Mouse (Mus musculus) ZHBTc4 (cell line): ENCODE measurements around the gene Naa80.

Experiments used
- DNase-seq: peaks from one replicate; pipeline ENCODE4 v3.0.0-alpha.2; 2011; ENCODE audit warnings: low read depth, low spot score

Gene Naa80

GRCm38 (mm10) chr9:107572327-107572662 lies 6.4 kb upstream of the Naa80 start:
- no peak for DNase-seq

GRCm38 (mm10) chr9:107573774-107574173 lies 4.9 kb upstream of the Naa80 start:
- peak; percentile 77 for DNase-seq

DNA sequence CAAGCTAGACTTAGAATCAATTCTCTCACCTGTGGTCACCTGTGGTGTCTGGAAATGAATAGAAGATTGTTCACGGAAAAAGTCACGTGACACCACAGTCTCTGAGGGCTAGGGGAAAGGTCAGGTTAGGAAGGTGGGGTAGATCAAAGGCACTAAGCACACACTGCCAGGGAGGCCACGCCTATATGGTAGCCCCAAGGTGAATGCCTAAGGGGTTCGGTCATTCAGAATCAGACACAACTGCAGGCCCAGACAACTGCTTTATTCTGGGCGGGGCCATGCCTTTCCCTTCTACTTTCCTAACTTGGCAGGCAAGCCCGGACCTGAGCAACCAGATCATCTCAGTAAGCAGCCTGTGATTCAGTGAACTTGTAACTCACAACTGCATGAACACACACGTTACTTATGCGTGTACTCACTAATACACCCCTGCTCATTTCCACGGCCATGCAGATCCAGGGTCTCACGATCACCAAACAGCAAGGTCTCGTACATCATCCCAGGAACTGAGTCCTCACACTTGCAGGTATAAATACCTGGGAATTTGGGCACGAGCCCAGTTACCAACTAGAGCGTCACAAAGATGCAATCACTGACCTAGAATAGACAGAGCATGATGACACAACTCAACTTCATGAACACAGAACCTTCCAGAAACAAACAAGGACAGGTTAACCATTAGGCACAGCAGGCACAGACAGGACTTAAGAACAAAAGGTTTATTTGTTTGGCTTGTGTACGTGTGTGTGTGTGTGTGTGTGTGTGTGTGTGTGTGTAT lies 2.9 kb upstream of the Naa80 start:
- DNase-seq = peak; percentile 96

- peak; percentile 96 for DNase-seq
Measured at GRCm38 (mm10) chr9:107576357-107577107, 2.2 kb upstream of the Naa80 start, which contains the start of gene Hyal1. TSS of gene Hyal1 (plus strand) at chr9:107576927.

GRCm38 (mm10) chr9:107577871-107578270 lies 816 bp upstream of the Naa80 start:
- DNase-seq = no peak

- DNase-seq = no peak
Measured at GRCm38 (mm10) chr9:107579023-107579900, 575 bp downstream of the Naa80 start.

DNA sequence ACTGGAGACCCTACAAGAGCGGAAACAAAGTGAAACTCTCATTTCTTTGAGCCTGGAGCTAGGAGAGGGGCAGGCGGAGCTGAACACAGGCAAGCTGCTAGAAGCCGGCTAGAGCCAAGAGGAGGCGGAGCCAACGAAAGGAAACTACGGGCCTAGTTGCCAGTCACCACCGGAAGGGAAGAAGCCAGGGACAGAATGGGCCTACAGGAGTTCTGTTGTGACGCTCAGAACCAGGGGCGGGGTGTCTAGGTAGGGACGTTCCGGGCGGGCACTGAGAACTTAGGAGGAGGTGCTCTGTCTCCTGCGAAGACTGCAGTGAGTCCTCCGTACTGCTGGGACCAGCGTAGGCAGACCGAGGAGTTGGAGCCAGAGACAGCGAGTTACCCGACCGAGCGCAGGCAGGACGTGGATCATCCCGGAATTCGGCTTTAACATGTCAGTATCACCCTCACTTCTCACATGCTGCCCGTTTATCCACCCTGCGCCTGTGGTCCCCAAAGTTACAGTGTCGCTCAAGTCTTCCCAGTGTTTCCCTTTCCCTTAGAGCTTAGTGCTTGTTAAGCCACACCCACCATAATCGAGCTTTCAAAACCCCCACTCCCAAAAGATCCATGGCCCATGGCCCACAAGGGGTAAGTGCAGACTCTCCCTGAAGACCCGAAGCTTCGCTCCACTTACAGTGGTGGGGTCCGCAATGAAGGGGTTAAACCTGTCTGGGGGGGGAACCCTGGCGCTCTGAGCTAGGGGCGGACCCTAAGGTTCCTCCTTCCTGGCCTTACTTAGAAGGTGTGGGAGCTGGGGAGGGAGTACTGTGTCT lies 2.0 kb downstream of the Naa80 start, which contains the start of gene Hyal3:
Hyal3 (plus strand) TSS at position 318 of the 817 bp plus-strand sequence.
- peak; percentile 93 for DNase-seq

DNA sequence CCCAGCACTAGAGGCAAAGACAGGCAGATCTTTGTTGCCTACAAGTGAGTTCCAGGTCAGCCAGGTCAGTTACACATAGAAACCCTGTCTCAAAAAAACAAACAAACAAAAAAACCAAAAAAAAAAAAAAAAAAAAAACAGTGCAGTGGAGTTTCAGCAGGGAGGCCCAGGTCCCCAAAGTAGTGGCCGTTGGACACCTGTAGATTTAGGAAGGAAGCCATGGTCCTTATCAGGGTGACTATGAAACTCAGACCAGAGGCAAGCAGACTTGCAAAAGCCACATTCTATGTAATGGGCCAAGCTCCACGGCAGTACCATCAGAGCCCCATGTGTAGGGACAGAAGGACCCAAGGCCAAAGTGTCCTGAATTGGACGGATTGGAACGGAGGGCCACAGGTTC lies 2.9 kb downstream of the Naa80 start:
- no peak for DNase-seq

DNA sequence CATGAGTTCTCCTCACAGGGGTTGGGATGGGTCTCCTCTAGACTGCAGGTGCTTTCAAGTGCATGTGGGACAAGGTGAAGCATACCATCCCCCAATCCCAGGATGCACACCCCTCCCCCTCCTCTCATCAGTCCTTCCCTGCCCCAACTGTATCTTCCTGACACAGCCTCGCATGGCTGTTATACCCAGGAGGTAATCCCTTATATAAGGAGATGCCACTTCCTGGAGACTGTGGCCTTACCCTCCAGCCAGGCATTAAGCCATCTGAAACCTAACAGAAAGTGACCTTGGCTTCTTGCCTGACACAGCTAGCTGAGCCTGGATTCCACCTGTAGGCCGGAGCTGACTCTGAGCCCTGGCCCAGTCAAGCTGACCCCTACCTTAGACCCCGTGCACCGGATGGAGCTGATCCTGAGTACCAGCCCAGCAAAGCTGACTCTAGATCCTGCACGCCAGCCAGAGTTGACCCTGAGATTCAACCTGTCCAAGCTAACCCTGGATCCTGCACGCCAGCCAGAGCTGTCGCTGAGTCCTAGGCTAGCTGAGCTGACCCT lies 3.9 kb downstream of the Naa80 start:
- DNase-seq = no peak

DNA sequence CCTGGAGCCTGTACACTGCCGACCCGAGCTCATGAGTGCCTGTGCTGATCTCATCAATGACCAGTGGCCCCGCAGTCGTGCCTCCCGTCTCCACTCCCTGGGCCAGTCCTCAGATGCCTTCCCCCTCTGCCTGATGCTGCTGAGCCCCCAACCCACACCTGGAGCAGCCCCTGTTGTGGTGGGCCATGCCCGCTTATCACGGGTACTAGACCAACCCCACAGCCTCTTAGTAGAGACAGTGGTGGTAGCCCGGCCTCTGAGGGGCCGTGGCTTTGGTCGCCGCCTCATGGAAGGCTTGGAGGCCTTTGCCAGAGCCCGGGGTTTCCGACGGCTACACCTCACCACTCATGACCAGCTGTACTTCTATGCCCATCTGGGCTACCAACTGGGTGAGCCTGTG lies 4.5 kb downstream of the Naa80 start:
- DNase-seq = no peak

GRCm38 (mm10) chr9:107586504-107586903 lies 7.8 kb downstream of the Naa80 start:
- DNase-seq = peak; percentile 48

DNA sequence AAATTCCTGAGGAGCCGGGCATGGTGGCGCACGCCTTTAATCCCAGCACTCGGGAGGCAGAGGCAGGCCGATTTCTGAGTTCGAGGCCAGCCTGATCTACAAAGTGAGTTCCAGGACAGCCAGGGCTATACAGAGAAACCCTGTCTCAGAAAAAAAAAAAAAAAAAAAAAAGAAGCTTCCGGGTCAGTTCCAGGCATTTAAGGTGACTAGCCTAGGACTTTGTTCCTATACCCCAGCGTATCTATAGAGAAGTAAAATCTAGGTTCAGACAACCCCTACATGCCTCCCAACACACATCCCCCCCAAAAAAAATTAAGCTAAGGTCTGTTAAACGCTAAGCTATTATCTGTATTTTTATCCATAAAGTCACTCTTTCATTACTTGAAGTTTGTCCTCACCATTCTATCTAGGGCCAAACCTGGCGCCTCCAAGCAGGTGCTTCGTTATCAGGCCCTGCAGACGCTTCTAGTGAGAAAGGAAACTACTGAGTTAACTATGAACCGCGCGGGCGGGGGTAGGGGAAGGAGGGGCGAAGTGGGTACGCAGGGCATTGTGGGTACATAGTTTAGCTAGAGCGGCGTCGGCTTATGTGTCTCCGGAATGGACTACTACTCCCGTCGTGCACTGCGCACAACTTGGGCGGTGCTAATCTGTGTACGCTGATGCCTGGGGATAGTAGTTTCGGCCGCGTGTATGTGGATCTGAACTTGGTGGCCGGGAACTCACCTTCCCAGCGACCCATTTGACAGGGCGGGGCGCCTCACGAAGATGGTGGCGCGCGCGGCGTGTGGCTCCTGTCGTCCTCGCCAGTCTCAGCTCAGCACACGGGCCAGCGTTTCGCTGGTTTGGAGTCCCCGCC lies 8.5 kb downstream of the Naa80 start, which contains the start of gene Ifrd2:
Ifrd2 (plus strand) TSS at position 669 of the 859 bp plus-strand sequence.
- peak; percentile 99 for DNase-seq

DNA sequence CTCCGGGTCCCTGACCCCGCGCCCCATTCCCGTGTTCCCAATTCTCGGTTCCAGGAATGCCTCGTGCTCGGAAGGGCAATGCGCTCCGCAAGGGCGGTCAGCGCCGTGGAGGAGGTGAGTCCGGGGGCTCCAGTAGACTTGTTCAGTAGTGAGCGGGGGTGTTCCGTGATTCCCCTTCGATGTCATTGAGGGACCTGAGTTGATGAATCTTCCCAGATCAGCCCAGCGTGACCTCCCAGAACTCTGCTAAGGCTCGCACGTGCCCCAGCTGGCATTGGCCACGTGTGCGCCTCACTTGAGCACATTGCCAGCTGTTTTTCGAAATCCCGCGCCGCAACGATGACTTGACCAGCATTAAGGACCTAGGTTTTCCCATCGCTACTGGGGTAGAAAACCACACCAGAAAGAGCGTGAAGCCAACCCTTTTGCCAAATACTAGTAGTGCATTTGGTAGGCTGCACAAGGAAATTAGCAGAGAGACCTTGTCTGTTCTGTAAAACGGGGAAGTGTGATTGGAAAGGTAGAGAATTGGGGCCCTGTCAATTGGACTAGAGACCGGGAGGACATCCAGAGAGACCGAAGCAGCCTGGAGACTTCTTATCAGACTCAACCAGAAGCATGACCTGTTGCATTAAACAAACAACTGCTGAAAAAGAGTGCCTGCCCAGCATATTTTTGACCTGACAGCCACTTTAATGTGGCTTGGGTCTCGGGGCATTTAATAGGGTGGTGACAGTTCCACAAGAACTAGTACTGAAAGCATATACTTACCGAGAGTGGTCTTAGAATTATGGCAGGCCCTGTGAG lies 9.3 kb downstream of the Naa80 start:
- DNase-seq = no peak

DNA sequence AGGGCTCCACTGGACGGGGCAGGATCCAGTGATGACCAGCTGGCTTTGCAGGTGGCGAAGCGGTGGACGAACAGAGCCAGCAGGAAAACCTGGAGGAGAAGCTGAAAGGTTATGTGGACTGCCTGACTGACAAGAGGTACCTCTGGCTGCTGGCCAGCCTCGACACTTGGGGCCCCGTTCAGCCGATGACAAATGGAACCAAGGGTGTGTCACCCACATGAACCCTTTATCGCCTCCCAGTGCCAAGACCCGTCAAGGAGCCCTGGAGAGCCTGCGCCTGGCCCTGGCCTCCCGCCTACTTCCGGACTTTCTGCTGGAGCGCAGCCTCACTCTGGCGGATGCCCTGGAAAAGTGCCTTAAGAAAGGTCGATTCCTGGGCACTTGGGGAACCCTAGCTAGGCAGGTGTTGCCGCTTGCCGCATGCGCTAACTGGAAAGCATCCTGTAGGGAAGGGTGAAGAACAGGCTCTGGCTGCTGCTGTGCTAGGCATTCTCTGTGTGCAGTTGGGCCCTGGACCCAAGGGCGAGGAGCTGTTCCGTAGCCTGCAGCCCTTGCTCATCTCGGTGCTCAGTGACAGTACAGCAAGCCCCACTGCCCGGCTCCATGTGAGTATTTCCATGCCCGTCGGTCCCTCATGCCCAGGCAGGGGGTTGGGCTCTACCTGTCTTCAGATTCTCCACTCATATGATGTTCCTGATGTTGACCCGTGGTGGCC lies 11.5 kb downstream of the Naa80 start:
- peak; percentile 71 for DNase-seq

- no peak for DNase-seq
Measured at GRCm38 (mm10) chr9:107590773-107591060, 12.0 kb downstream of the Naa80 start.

DNA sequence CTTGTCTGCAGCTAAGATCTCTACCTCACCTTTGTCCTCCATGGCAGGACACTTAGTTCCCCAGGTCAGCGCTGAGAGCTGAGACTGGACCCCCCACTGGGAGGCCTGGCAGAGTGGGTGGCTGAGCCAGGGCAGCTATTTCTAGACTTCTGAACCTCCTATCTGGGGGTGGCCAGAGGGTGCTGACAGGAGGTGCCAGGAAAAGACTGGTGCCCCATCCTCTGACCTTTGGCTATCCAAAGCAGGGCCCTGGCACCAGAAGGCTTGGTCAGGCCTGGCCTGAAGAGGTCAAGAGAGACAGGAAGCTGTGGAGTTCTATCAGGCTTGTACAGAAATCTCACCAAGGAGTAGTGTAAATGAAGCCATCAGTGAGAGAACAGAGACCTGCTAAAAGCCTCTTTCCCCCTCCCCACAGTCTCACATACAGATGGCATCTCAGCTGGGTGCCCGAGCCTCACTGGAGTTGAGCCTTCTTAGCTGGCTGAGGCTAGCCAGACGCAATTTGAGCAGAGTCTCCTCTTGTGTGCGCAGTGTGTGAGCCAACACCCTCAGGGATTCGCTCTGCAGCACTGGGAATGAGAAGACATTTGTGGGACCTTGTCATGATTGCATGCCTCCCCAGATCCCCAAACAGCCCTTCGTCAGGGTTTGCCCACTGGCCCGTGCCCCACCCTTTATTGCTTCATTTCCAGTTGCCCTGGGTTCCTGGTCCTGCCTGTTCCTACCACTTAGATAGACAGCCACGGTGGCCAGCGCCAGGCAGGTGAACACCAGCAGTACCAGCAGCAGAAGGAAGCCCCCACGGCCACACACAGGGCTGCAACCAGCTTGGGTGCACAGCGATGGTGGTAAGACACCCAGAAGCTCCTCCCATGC lies 14.7 kb downstream of the Naa80 start:
- DNase-seq = no peak

GRCm38 (mm10) chr9:107594281-107595062 lies 15.8 kb downstream of the Naa80 start:
- peak; percentile 93 for DNase-seq
